Mouse (Mus musculus): ENCODE measurements around the gene Kcna7.
A peak's percentile ranks its signal among the peaks of the same experiment; 100 is the strongest.

Gene Kcna7

GRCm38 (mm10) chr7:45457204-45458060, 52.0 kb downstream of the Kcna7 start:
- peak; percentile 70 for DNase-seq (ENCODE audit: extremely low read depth, insufficient read length, low spot score)

- DNase-seq (ENCODE audit: extremely low read depth, insufficient read length, low spot score) = peak; percentile 78
Observed at GRCm38 (mm10) chr7:45458748-45459563, 53.5 kb downstream of the Kcna7 start.

All from 3134 (cell line).